Comparison of ENCODE assay signal across 22 mouse cellular contexts in the genomic region with DNA sequence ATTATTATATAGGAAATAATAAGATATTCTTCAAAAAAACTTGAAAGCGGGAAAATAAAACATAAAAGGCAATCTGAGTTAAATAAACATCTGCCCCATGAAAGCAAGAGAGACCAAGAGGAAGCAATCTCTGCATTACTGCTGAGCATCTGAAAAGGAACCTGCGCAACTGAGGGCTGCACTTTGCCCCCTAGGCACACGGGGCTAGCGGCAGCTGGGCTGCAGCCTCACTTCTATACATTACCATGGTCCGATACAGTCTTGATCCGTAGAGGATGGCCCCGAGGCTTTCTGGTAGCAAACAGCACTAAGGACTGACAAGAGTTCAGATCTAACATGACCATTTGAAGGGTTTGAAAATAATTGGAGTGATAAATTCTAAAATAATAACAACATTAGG.
"Had no signal": no experiment of that assay in that cellular context is flagged by ENCODE, and none has a peak within 500 bp of the region (broad histone marks: within the 10 kb centered on the region; RNA-seq: fewer than 3 reads in every experiment).

No protein-coding gene starts in this region.

- H3K4me2 ChIP-seq: liver, embryonic 15.5 days; lung, embryonic 15.5 days; midbrain, embryonic 11.5 days; neural tube, embryonic 13.5 days; neural tube, embryonic 15.5 days had no signal

- DNase-seq: liver, postnatal 0 days; lung, adult 2 months; lung, postnatal 14 days; lung, postnatal 36 days; midbrain, embryonic 14.5 days; right cerebral cortex, adult 18-20 months; right cerebral cortex, postnatal 25 days; right cerebral cortex, postnatal 4 days; spleen, adult 18-20 months; thymus, adult 18-20 months; thymus, postnatal 14 days; thymus, postnatal 36 days had no signal

- H3K27ac ChIP-seq: liver, embryonic 15.5 days; lung, embryonic 15.5 days; macrophage; neural tube, embryonic 13.5 days; neural tube, embryonic 15.5 days had no signal

- H3K36me3 ChIP-seq: liver, embryonic 15.5 days; lung, embryonic 15.5 days; neural tube, embryonic 13.5 days; neural tube, embryonic 15.5 days had no signal

- H3K4me1 ChIP-seq: liver, embryonic 15.5 days; lung, embryonic 15.5 days; megakaryocyte, embryonic 14.5 days; neural tube, embryonic 15.5 days had no signal

- H3K9me3 ChIP-seq: liver, embryonic 15.5 days; lung, embryonic 15.5 days; megakaryocyte, embryonic 14.5 days; neural tube, embryonic 13.5 days; neural tube, embryonic 15.5 days had no signal

- H3K9ac ChIP-seq: liver, embryonic 15.5 days; liver, postnatal 0 days; lung, embryonic 15.5 days; neural tube, embryonic 13.5 days; neural tube, embryonic 15.5 days had no signal

- ATAC-seq: liver, postnatal 0 days; lung, postnatal 0 days; midbrain, embryonic 16.5 days had no signal

- H3K27me3 ChIP-seq: liver, embryonic 15.5 days; lung, embryonic 15.5 days; megakaryocyte, embryonic 14.5 days; neural tube, embryonic 13.5 days; neural tube, embryonic 15.5 days had no signal

- H3K4me3 ChIP-seq: liver, embryonic 15.5 days; lung, embryonic 15.5 days; megakaryocyte, embryonic 14.5 days; myocyte; neural tube, embryonic 13.5 days; neural tube, embryonic 15.5 days had no signal
